Mouse (Mus musculus) brain, embryonic 14.5 days (tissue): ENCODE results near the gene Dpp8.

ENCODE experiments used
- CTCF ChIP-seq: fragments of 200-500 bp; IDR thresholded peaks from 2 replicates; pipeline ENCODE4 v1.5.1; 2012; ENCODE audit warnings: inconsistent platforms, mild to moderate bottlenecking, moderate library complexity, borderline replicate concordance; ENCODE audit not compliant: insufficient read depth, insufficient read length; ENCODE audit errors: extremely low read depth
- POLR2A ChIP-seq: fragments of 200-500 bp; IDR thresholded peaks from 2 replicates; pipeline ENCODE4 v1.6.1; 2012; ENCODE audit warnings: mild to moderate bottlenecking, inconsistent platforms, borderline replicate concordance; ENCODE audit not compliant: poor library complexity, insufficient read depth, insufficient read length, severe bottlenecking; ENCODE audit errors: extremely low read depth

- no peak for TF ChIP-seq CTCF
- TF ChIP-seq POLR2A: no peak
Observed at GRCm38 (mm10) chr9:65036861-65037260, 4.6 kb downstream of the Dpp8 start.
